In genomic region chr2:178507379-178508014, GRCm38 (mm10) we compare ENCODE assay signal across 7 mouse cellular contexts.
DNase-seq lines count a peak whose midpoint lies in the region; ATAC-seq and TF ChIP-seq lines count a peak whose summit lies in the region.

No protein-coding gene starts in this region.

- H3K27me3 ChIP-seq in Patski = no peaks in the 10 kb centered on the region
- no peaks in the 10 kb centered on the region for H3K27me3 ChIP-seq in forebrain, embryonic 15.5 days
- no peaks in the 10 kb centered on the region for H3K27me3 ChIP-seq in intestine, embryonic 14.5 days (replicated peaks; ENCODE audit: control insufficient read depth, insufficient read depth, low read length)
- no peaks in the 10 kb centered on the region for H3K27me3 ChIP-seq in midbrain, embryonic 10.5 days (ENCODE audit: low read depth, poor library complexity, severe bottlenecking)

- H3K4me2 ChIP-seq in forebrain, embryonic 15.5 days (replicated peaks) = no peak overlapping the region
- no peak overlapping the region for H3K4me2 ChIP-seq in intestine, embryonic 14.5 days (ENCODE audit: low read length)

- no peak for ATAC-seq in Patski
- peak; percentile 64 for ATAC-seq in forebrain, embryonic 15.5 days (replicated peaks)
- 0 out of 2 replicates have a peak, but pooled peaks have one; percentile 58 for ATAC-seq in intestine, embryonic 14.5 days (replicated peaks; ENCODE audit: low FRiP score, low TSS enrichment, low read depth)

- in situ Hi-C loops in Patski (cut with MboI; ENCODE audit: low pct_unique_long_range_greater_than_20kb) = loop anchor here (10.0 kb wide), 1 partner anchor 1367 kb away; no protein-coding TSS in a partner anchor

- POLR2A ChIA-PET in Patski (lab: Charles Lee) = no interaction called here

- no peak for DNase-seq in Patski (ENCODE audit: low read depth, low spot score)
- DNase-seq in c-Kit-positive CD71-positive TER-119-positive erythroid progenitor cells, embryonic 14.5 days (ENCODE audit: low spot score) = peak; percentile 38
- peak; percentile 95 for DNase-seq in intestine, embryonic 14.5 days (ENCODE audit: low spot score)
- peak; percentile 74 to 86 for DNase-seq in left cerebral cortex, adult 2 months (ENCODE audit: extremely low spot score in 1 of 2, low spot score in 2 of 2)
- DNase-seq in midbrain, embryonic 10.5 days (ENCODE audit: low spot score) = peak; percentile 71
- peak; percentile 92 for DNase-seq in right cerebral cortex, postnatal 4 days

- H3K4me1 ChIP-seq in forebrain, embryonic 15.5 days = 0 out of 2 replicates have a peak, but pooled peaks cover 3% of the 10 kb centered on the region
- peaks cover 19% of the 10 kb centered on the region for H3K4me1 ChIP-seq in intestine, embryonic 14.5 days (replicated peaks; ENCODE audit: control insufficient read depth, insufficient read depth, low read length)
- 0 out of 2 replicates have a peak, but pooled peaks cover 3% of the 10 kb centered on the region for H3K4me1 ChIP-seq in midbrain, embryonic 10.5 days

- H3K9me3 ChIP-seq in forebrain, embryonic 15.5 days = no peaks in the 10 kb centered on the region
- no peaks in the 10 kb centered on the region for H3K9me3 ChIP-seq in intestine, embryonic 14.5 days (ENCODE audit: control insufficient read depth, low read length)
- no peaks in the 10 kb centered on the region for H3K9me3 ChIP-seq in midbrain, embryonic 10.5 days (replicated peaks)

- intact Hi-C loops in left cerebral cortex, adult 2 months (cut with DNase I) = loop anchor here (1.0 to 5.0 kb wide), 4 partner anchors 80 to 1370 kb away; no protein-coding TSS in a partner anchor

- WGBS in forebrain, embryonic 15.5 days = 45% methylated on average over 6 of the region's 6 CpGs
- 39% methylated on average over 6 of the region's 6 CpGs for WGBS in intestine, embryonic 14.5 days
- 54% methylated on average over 6 of the region's 6 CpGs for WGBS in midbrain, embryonic 10.5 days

- no peak overlapping the region for H3K9ac ChIP-seq in forebrain, embryonic 15.5 days (replicated peaks)
- H3K9ac ChIP-seq in intestine, embryonic 14.5 days (ENCODE audit: low read length) = no peak overlapping the region

- TF ChIP-seq CTCF in Patski (IDR thresholded peaks at IDR 0.05) = peak; percentile 77
- peak; percentile 97 for TF ChIP-seq CTCF in left cerebral cortex, adult 2 months (IDR thresholded peaks at IDR 0.05)

- no peaks in the 10 kb centered on the region for H3K36me3 ChIP-seq in forebrain, embryonic 15.5 days
- no peaks in the 10 kb centered on the region for H3K36me3 ChIP-seq in intestine, embryonic 14.5 days (ENCODE audit: control insufficient read depth, insufficient read depth, low read length)
- no peaks in the 10 kb centered on the region for H3K36me3 ChIP-seq in midbrain, embryonic 10.5 days

- H3K4me3 ChIP-seq in forebrain, embryonic 15.5 days = no peak overlapping the region
- H3K4me3 ChIP-seq in intestine, embryonic 14.5 days (ENCODE audit: low read depth, low read length) = no peak overlapping the region
- H3K4me3 ChIP-seq in left cerebral cortex, adult 2 months = no peak overlapping the region
- H3K4me3 ChIP-seq in midbrain, embryonic 10.5 days = no peak overlapping the region

- H3K27ac ChIP-seq in forebrain, embryonic 15.5 days (replicated peaks) = no peak overlapping the region
- no peak overlapping the region for H3K27ac ChIP-seq in intestine, embryonic 14.5 days (ENCODE audit: low read depth)
- H3K27ac ChIP-seq in left cerebral cortex, adult 2 months = no peak overlapping the region
- H3K27ac ChIP-seq in midbrain, embryonic 10.5 days (replicated peaks) = no peak overlapping the region

- CTCF ChIA-PET in Patski (lab: Charles Lee) = interaction anchor here (0.7 to 1.4 kb wide), 4 partner anchors 8 to 1371 kb away, joined by 3 to 5 read pairs (median 4); no protein-coding TSS in a partner anchor
